Mouse (Mus musculus) ES-E14 (cell line): ENCODE measurements around the gene Tnfsf4.

ENCODE experiments used
- CHD2 ChIP-seq: IDR thresholded peaks from 2 replicates; pipeline ENCODE4 v1.6.1; 2014; ENCODE audit warnings: mild to moderate bottlenecking, low read depth, low read length, inconsistent platforms
- HCFC1 ChIP-seq: IDR thresholded peaks from 2 replicates; pipeline ENCODE4 v1.6.1; 2012; ENCODE audit warnings: low read length, inconsistent platforms, borderline replicate concordance; ENCODE audit not compliant: insufficient read depth
- MAFK ChIP-seq: IDR thresholded peaks from 2 replicates; pipeline ENCODE4 v1.6.1; 2014; ENCODE audit warnings: mild to moderate bottlenecking, low read depth, low read length, inconsistent platforms; ENCODE audit not compliant: insufficient read depth
- ZC3H11A ChIP-seq: IDR thresholded peaks from 2 replicates; pipeline ENCODE4 v1.6.1; 2012; ENCODE audit warnings: low read depth, mild to moderate bottlenecking, inconsistent platforms, low read length, borderline replicate concordance
- ZNF384 ChIP-seq: IDR thresholded peaks from 2 replicates; pipeline ENCODE4 v1.6.1; 2012; ENCODE audit warnings: low read depth, low read length, inconsistent platforms

GRCm38 (mm10) chr1:161463388-161464085 lies 68.3 kb downstream of the Tnfsf4 start:
- TF ChIP-seq ZNF384 (no peak), CHD2 (no peak), HCFC1 (no peak), ZC3H11A (no peak), MAFK (no peak)
